Mouse (Mus musculus): ENCODE results near the gene Sypl. TPM values are rescaled to one million over a fixed set of nuclear protein-coding genes. Genes with fewer than 3 reads are reported as not detected.
A peak's percentile ranks its signal among the peaks of the same experiment; 100 is the strongest.

The Sypl gene
- polyA plus RNA-seq, 1 experiment = 0.20 TPM

- H3K4me3 ChIP-seq (replicated peaks) = no peak overlapping the region
- no peaks in the 10 kb centered on the region for H3K27me3 ChIP-seq (ENCODE audit: control insufficient read depth)
- no peaks in the 10 kb centered on the region for H3K9me3 ChIP-seq (ENCODE audit: control insufficient read depth, low read length)
- H3K4me1 ChIP-seq (ENCODE audit: control insufficient read depth) = no peaks in the 10 kb centered on the region
- no peaks in the 10 kb centered on the region for H3K36me3 ChIP-seq (ENCODE audit: control insufficient read depth)
- TF ChIP-seq TAL1 (IDR thresholded peaks at IDR 0.05; ENCODE audit: low read length) = no peak
- no peak for TF ChIP-seq GATA1 (IDR thresholded peaks at IDR 0.05; ENCODE audit: low read length)
Measured at GRCm38 (mm10) chr12:32930566-32930965, 23.1 kb upstream of the Sypl start.

- H3K4me1 ChIP-seq (ENCODE audit: control insufficient read depth) = no peaks in the 10 kb centered on the region
- H3K27me3 ChIP-seq (ENCODE audit: control insufficient read depth) = no peaks in the 10 kb centered on the region
- no peak overlapping the region for H3K4me3 ChIP-seq (replicated peaks)
Measured at GRCm38 (mm10) chr12:32936246-32936946, 17.3 kb upstream of the Sypl start.

GRCm38 (mm10) chr12:32941141-32941540 lies 12.6 kb upstream of the Sypl start:
- H3K4me3 ChIP-seq (replicated peaks) = no peak overlapping the region
- TF ChIP-seq TAL1 (IDR thresholded peaks at IDR 0.05; ENCODE audit: low read length) = no peak
- TF ChIP-seq GATA1 (IDR thresholded peaks at IDR 0.05; ENCODE audit: low read length) = no peak
- H3K4me1 ChIP-seq (ENCODE audit: control insufficient read depth) = no peaks in the 10 kb centered on the region

More at GRCm38 (mm10) chr12:32936246-32936946, 17.3 kb upstream of the Sypl start:
- H3K36me3 ChIP-seq (ENCODE audit: control insufficient read depth) = no peaks in the 10 kb centered on the region
- H3K9me3 ChIP-seq (ENCODE audit: control insufficient read depth, low read length) = no peaks in the 10 kb centered on the region
- TF ChIP-seq GATA1 (IDR thresholded peaks at IDR 0.05; ENCODE audit: low read length) = no peak
- TF ChIP-seq TAL1 (IDR thresholded peaks at IDR 0.05; ENCODE audit: low read length) = no peak

GRCm38 (mm10) chr12:32943347-32943746 lies 10.3 kb upstream of the Sypl start:
- no peak overlapping the region for H3K4me3 ChIP-seq (replicated peaks)
- TF ChIP-seq GATA1 (IDR thresholded peaks at IDR 0.05; ENCODE audit: low read length) (no peak), TAL1 (IDR thresholded peaks at IDR 0.05; ENCODE audit: low read length) (no peak)
- no peaks in the 10 kb centered on the region for H3K9me3 ChIP-seq (ENCODE audit: control insufficient read depth, low read length)
- H3K27me3 ChIP-seq (ENCODE audit: control insufficient read depth) = no peaks in the 10 kb centered on the region; the same call in 1 of the 2 replicates
- H3K36me3 ChIP-seq (ENCODE audit: control insufficient read depth) = no peaks in the 10 kb centered on the region
- no peaks in the 10 kb centered on the region for H3K4me1 ChIP-seq (ENCODE audit: control insufficient read depth)

More at GRCm38 (mm10) chr12:32941141-32941540, 12.6 kb upstream of the Sypl start:
- Histone ChIP-seq H3K36me3 (ENCODE audit: control insufficient read depth) (no peaks in the 10 kb centered on the region), H3K27me3 (ENCODE audit: control insufficient read depth) (no peaks in the 10 kb centered on the region; the same call in 1 of the 2 replicates), H3K9me3 (ENCODE audit: control insufficient read depth, low read length) (no peaks in the 10 kb centered on the region)

- Histone ChIP-seq H3K9me3 (ENCODE audit: control insufficient read depth, low read length) (no peaks in the 10 kb centered on the region), H3K4me1 (ENCODE audit: control insufficient read depth) (no peaks in the 10 kb centered on the region), H3K27me3 (ENCODE audit: control insufficient read depth) (no peaks in the 10 kb centered on the region; the same call in 1 of the 2 replicates), H3K4me3 (replicated peaks) (no peak overlapping the region), H3K36me3 (ENCODE audit: control insufficient read depth) (no peaks in the 10 kb centered on the region)
- TF ChIP-seq TAL1 (IDR thresholded peaks at IDR 0.05; ENCODE audit: low read length) (no peak), GATA1 (IDR thresholded peaks at IDR 0.05; ENCODE audit: low read length) (no peak)
Measured at GRCm38 (mm10) chr12:32943951-32944350, 9.7 kb upstream of the Sypl start.

- H3K9me3 ChIP-seq (ENCODE audit: control insufficient read depth, low read length) = no peaks in the 10 kb centered on the region
- H3K36me3 ChIP-seq (ENCODE audit: control insufficient read depth) = no peaks in the 10 kb centered on the region
- no peaks in the 10 kb centered on the region for H3K4me1 ChIP-seq (ENCODE audit: control insufficient read depth)
- H3K27me3 ChIP-seq (ENCODE audit: control insufficient read depth) = no peaks in the 10 kb centered on the region; the same call in 1 of the 2 replicates
- TF ChIP-seq TAL1 (IDR thresholded peaks at IDR 0.05; ENCODE audit: low read length) = no peak
- no peak for TF ChIP-seq GATA1 (IDR thresholded peaks at IDR 0.05; ENCODE audit: low read length)
- H3K4me3 ChIP-seq (replicated peaks) = no peak overlapping the region
Measured at GRCm38 (mm10) chr12:32944884-32945454, 8.7 kb upstream of the Sypl start.

GRCm38 (mm10) chr12:32946376-32946775 lies 7.3 kb upstream of the Sypl start:
- no peaks in the 10 kb centered on the region for H3K36me3 ChIP-seq (ENCODE audit: control insufficient read depth)
- no peaks in the 10 kb centered on the region for H3K4me1 ChIP-seq (ENCODE audit: control insufficient read depth)
- TF ChIP-seq GATA1 (IDR thresholded peaks at IDR 0.05; ENCODE audit: low read length) (no peak), TAL1 (IDR thresholded peaks at IDR 0.05; ENCODE audit: low read length) (no peak)
- H3K9me3 ChIP-seq (ENCODE audit: control insufficient read depth, low read length) = no peaks in the 10 kb centered on the region
- no peak overlapping the region for H3K4me3 ChIP-seq (replicated peaks)
- no peaks in the 10 kb centered on the region; the same call in 1 of the 2 replicates for H3K27me3 ChIP-seq (ENCODE audit: control insufficient read depth)

- TF ChIP-seq TAL1 (IDR thresholded peaks at IDR 0.05; ENCODE audit: low read length) = no peak
- no peak for TF ChIP-seq GATA1 (IDR thresholded peaks at IDR 0.05; ENCODE audit: low read length)
- Histone ChIP-seq H3K27me3 (ENCODE audit: control insufficient read depth) (no peaks in the 10 kb centered on the region), H3K9me3 (ENCODE audit: control insufficient read depth, low read length) (no peaks in the 10 kb centered on the region), H3K4me3 (replicated peaks) (no peak overlapping the region), H3K4me1 (ENCODE audit: control insufficient read depth) (peaks cover 33% of the 10 kb centered on the region), H3K36me3 (ENCODE audit: control insufficient read depth) (no peaks in the 10 kb centered on the region)
Measured at GRCm38 (mm10) chr12:32952416-32952815, 1.3 kb upstream of the Sypl start.

GRCm38 (mm10) chr12:32953066-32953465 lies 625 bp upstream of the Sypl start:
- Histone ChIP-seq H3K27me3 (ENCODE audit: control insufficient read depth) (no peaks in the 10 kb centered on the region), H3K9me3 (ENCODE audit: control insufficient read depth, low read length) (no peaks in the 10 kb centered on the region), H3K4me3 (replicated peaks) (peak overlapping the region; percentile 91), H3K4me1 (ENCODE audit: control insufficient read depth) (peaks cover 33% of the 10 kb centered on the region), H3K36me3 (ENCODE audit: control insufficient read depth) (no peaks in the 10 kb centered on the region)
- TF ChIP-seq GATA1 (IDR thresholded peaks at IDR 0.05; ENCODE audit: low read length) (no peak), TAL1 (IDR thresholded peaks at IDR 0.05; ENCODE audit: low read length) (no peak)

Data from erythroblast, embryonic 14.5 days (primary cell).